Mouse (Mus musculus) right cerebral cortex, postnatal 36 days (tissue): ENCODE measurements at regions not wholly inside any gene's neighbourhood (a gene's known extent, or its start where the extent isn't known, plus 50 kb on each side); places are given as distances from the start of the nearest gene placed in this dataset.
A peak's percentile ranks its signal among the peaks of the same experiment; 100 is the strongest.

Experiments
- DNase-seq, 2 experiments: peaks; one replicate each; pipeline ENCODE4 v3.0.0; 2022; ENCODE audit warnings: low spot score in 2 of 2, mixed read lengths in 1 of 2

GRCm38 (mm10) chr7:58093523-58093922 lies 562.4 kb upstream of the Atp10a start:
- no peak for DNase-seq

DNA sequence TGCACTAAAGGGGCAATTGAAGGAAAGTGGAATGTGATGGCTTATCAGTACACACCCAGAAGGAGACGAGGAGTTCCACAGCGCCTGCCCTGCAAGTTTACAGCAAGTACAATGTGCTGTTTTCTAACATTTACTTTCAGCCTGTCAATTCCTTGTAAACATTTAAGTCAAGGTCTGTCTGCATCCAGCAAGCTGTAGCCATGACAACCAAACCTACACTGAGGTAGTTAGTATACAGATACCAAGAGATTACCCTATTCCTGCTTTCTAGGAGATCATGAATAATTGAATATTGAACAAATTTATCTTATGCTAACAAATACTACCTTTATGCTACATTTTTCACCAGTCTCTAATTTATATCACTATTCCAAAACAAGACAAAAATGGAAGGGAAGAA lies 569.0 kb upstream of the Gabra5 start:
- DNase-seq: no peak

DNA sequence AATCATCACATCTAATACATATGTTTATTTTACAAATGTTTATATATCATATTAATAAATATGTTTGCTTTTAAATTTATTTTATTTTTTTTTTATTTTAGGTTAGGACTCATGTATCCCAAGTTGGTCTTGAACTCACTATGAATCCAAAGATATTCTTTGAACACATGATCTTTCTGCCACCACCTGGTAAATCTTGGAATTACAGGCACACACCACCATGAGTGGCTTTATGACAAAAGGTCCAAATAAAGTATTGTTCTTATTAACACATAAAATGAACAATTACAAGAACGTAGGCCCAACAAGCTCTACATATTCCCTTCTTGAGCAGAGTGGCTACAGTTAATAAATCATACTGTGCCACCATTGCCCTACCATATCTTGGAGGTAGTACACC lies 523.1 kb upstream of the Gabra5 start:
- DNase-seq: no peak

GRCm38 (mm10) chr7:58032111-58032510 lies 522.3 kb upstream of the Gabra5 start:
- no peak for DNase-seq

DNA sequence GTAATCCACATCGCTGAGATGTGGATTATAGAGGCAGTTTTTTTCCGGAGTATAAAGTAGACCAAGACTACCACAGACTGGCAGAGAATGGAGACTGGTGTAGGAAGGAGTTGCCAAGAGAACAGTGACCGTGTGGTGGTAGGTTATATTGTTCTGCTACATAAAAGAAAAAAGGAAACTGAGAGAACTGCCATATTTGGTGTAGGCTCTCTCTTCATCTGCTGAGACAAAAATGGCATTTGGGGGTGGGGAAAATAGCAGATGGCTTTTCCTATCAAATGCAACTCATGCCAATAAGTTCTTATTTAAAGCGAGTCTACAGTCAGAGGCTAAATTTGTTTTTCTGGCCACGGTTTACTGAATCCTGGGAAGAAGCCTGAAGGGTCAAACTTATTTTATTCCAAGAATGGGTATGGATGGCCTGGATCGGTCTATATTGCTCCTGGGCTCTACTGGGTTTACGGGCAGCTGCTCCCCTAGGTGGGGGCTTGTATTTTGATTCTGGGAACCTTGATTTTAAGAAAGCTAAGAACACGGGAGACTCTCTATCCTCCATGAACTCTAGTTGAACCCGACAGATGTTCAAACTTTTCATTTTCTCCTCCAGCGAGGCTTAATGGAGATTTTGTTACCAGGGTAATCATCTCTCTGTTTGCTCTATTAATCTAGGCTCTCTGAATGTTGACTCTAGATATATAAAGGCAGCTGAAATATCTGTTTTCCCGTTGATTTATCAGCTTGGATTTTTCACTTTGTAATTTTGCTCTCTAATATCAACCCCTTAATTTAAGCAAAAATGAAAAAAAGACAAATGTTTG lies 482.8 kb upstream of the Gabra5 start:
- DNase-seq: peak; percentile 4 to 12

- DNase-seq: no peak
Measured at GRCm38 (mm10) chr7:57983192-57983591, 473.3 kb upstream of the Gabra5 start.

DNA sequence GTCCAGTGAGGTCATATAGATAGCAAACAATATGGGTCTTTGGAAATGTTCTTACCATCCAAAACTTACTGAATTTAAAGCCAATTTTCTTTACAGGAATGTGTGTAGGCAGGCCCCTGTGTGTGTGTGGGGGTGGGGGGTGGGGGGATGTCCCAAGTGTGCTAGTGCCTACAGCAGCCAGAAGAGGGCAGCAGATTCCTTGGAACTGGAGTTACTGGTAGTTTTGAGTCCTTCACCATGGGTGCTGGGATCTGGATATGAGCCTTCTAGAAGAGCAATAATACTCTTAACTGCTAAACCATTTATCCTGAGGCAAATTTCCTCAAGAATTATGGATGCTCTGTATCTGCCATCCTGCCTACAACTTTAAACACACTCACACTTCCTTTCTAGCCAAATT lies 456.4 kb upstream of the Gabra5 start:
- DNase-seq: no peak

DNA sequence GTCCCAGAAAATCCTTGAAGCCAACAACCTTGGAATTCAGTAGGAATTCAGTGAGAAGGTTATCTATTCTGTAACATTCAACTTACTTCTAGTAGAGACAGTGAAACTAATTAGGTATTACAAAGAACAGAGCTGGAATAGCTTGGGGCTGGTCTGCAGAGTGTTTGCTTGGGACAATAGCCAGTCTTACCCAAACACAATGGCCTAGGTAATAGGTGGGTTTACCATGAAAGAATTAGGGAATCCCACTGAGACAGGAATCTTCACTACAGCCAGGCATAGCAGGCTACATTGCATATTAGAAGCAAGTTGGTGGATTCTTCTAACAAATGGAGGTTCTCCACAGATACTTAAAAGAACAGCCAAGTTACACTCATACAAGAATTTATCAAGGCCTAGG lies 449.0 kb upstream of the Gabra5 start:
- no peak for DNase-seq
